Mouse (Mus musculus): ENCODE measurements around the gene Vangl2.
"Not testable (repeated sequence)": the region's sequence is repeated elsewhere in the genome, so short reads cannot be mapped to it uniquely, and the experiment has no call there.

Gene Vangl2

GRCm38 (mm10) chr1:172001665-172002064, 26.6 kb downstream of the Vangl2 start:
- DNase-seq (ENCODE audit: low spot score), result no peak

DNA sequence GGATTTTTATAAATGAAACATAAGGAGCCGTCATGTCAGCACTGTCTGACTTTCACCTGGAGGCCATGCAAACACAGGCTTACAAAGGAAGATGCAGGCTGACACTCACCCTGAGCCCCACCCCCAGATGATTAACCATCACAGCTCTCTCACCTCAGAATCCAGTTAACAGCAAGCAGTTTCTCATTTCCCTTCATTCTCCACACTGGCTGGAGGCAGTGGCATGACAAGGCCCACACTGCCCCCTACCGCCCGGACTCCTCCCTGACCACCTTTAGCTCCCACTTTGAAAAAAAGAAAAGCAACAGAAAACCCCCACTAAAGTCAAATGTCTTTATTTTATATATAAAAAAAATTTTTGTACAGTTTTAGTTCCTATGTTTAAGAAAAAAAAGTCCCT, 27.6 kb downstream of the Vangl2 start:
- DNase-seq (ENCODE audit: low spot score), result no peak

GRCm38 (mm10) chr1:171998820-171999597, 29.2 kb downstream of the Vangl2 start:
- no peak for DNase-seq (ENCODE audit: low spot score)

GRCm38 (mm10) chr1:171996701-171997100, 31.5 kb downstream of the Vangl2 start:
- no peak for DNase-seq (ENCODE audit: low spot score)

DNA sequence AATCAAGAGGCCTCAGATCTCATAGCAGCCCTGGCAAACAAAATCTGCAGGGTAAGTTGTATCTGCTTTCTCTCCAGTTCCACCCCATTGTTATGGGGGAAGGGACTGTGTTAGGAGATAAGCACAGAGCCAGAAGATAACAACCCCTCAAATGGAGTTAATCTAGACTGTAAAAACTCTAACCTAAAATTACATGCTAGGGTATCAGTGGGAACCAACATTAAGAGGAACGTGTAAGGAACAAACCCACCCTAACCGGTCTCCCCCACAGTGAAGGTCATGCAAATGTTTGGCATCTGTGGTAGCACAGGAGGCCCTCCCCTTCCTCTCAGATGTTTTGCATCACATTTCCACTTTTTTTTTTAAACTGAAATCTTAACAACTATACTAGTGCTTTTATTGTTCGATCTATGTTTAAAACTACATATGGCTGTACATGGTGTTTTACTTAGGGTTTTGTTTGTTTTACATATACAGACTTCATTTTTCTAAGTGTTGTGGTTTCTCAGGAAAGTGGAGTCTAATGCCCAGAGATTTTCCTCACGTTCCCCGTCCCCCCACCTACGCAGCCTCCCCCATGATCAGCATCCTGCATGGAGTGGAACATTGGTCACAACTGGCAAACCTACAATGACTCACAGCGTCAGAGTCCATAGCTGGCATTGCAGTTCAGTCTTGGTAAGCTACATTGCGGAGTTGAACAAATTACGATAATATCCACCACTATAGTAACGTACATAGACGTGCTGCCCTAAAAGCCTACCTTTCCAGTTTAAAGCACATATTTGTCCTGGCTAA, 33.1 kb downstream of the Vangl2 start:
- DNase-seq (ENCODE audit: low spot score), result no peak

GRCm38 (mm10) chr1:171994501-171994900, 33.7 kb downstream of the Vangl2 start:
- no peak for DNase-seq (ENCODE audit: low spot score)

DNA sequence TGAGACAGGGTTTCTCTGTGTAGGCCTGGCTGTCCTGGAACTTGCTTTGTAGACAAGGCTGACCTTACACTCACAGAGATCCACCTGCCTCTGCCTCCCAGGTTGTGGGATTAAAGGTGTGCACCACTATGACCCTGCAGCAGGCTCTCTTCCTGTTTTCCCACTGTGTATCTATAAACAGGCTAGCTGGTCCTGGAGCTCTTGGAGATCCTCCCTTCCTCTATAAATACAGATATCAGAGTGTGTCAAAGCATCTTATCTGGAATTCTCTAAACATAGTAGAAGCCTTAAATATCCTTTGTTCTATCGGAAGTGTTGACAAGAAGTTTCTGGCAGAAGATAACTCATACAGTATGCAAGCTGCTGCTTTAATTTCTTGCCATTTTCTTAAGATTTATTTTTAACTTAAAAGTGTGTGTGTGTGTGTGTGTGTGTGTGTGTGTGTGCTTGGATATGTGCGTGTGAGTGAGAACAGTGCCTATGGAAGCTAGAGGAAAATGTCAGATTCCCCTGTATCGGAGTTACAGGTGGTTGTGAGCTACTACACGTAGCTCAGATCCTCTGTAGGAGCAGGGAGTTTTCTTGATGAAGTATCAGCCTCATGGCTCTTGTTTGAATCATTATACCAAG, 35.2 kb downstream of the Vangl2 start:
- no peak for DNase-seq (ENCODE audit: low spot score)

GRCm38 (mm10) chr1:171991883-171992282, 36.4 kb downstream of the Vangl2 start:
- no peak for DNase-seq (ENCODE audit: low spot score)

- DNase-seq (ENCODE audit: low spot score), result no peak
Measured at GRCm38 (mm10) chr1:171984121-171984520, 44.1 kb downstream of the Vangl2 start.

DNA sequence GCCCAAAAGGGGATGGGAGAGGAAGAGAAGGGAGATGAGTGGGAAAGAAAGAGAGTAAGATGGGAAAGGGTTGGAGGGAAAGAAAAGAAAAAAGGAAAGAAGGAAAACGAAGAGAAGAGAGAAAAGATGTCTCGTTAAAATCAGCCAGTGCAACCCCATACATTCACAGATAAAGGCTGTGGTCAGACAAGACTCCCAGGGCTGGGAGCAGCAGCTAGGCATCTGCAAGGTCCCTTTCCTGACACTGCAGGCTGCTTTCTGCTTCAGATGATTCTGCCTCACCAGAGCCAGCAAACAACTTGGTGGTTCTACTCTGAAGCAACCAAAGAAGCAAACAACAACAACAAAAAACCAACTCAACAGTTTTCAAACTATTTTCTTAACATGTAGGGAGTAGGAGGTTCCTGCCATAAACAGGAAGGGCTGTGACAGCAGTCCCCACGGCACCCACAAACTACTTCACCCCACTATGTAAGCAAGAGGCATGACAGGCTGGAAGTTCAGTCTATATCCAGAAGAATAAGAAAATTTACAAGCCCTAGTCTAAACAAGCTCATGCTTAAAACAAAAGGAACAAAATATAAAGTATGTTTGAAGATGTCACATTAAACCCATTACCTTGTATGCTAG, 44.8 kb downstream of the Vangl2 start:
- DNase-seq (ENCODE audit: low spot score), result no peak

GRCm38 (mm10) chr1:171982740-171983139, 45.5 kb downstream of the Vangl2 start:
- DNase-seq (ENCODE audit: low spot score), result no peak

- no peak for DNase-seq (ENCODE audit: low spot score)
Measured at GRCm38 (mm10) chr1:171982170-171982569, 46.1 kb downstream of the Vangl2 start.

GRCm38 (mm10) chr1:171979969-171980730, 48.1 kb downstream of the Vangl2 start:
- DNase-seq (ENCODE audit: low spot score), result no peak

GRCm38 (mm10) chr1:171977891-171978290, 50.4 kb downstream of the Vangl2 start:
- DNase-seq (ENCODE audit: low spot score), result no peak

DNA sequence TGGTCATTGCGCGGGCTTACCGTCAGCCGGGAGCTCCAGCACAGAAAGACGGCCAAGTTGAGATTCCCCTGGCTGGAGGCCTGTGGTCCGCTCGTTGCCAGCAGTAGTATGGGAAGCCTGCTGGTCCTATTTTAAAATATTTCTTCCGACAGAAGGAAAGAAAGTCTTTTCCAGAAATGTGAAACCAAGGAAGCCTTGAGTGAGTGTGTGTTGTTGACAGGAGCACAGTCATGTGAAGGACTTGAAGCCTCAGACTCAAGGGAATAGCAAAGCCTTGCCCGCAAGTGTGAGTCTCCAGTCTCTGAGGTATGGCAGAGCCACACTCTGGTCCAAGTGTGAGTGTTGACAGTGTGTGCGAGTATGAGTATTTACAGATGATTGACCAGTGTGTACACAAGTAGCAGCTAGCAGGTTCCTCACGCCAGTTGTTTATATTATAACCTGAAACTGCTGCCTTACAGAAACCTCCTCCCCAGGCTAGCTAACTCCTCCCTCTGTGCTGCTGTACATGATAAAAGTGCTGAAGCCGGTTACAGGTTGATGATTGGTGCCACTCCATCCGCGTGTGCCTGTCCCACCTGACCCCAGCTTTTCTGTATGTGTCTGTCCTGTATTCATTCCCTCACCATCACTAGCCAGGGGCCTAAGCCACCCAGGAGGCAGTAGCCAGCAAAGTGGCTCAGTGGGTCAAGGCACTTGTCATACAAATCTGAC, 51.3 kb downstream of the Vangl2 start:
- DNase-seq (ENCODE audit: low spot score), result no peak

- no peak for DNase-seq (ENCODE audit: low spot score)
Measured at GRCm38 (mm10) chr1:171975831-171976230, 52.4 kb downstream of the Vangl2 start.

DNA sequence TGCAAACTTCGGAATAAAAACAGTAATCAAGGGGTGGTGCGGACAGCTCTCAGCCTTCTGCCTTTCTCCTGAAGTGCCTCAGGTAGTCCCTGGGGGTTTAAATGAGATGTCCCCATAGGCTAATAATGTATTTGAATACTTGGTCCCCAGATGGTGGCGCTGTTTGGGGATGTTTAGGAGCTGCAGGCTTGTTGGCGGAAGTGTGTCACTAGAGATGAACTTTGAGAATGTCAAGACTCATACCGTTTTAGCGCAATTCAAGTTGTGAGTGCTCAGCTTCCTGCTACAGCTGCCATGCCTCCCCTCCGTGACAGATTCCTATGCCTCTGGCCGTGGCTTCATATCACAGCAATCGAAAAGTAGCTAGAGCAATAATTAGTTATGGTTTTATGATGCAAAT, 52.9 kb downstream of the Vangl2 start:
- no peak for DNase-seq (ENCODE audit: low spot score)

DNA sequence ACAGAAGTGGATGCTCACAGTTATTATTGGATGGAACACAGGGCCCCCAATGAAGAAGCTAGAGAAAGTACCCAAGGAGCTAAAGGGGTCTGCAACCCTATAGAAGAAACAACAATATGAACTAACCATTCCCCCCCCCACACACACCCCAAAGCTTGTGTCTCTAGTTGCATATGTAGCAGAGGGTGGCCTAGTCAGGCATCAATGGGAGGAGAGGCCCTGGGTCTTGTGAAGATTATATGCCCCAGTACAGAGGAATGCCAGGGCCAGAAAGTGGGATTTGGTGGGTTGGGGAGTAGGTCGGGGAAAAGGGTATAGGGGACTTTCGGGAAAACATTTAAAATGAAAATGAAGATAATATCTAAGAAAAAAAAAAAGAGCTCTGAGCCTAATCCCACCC, 53.9 kb downstream of the Vangl2 start:
- DNase-seq (ENCODE audit: low spot score), result not testable (repeated sequence)

- no peak for DNase-seq (ENCODE audit: low spot score)
Measured at GRCm38 (mm10) chr1:171970854-171971586, 57.2 kb downstream of the Vangl2 start.

DNA sequence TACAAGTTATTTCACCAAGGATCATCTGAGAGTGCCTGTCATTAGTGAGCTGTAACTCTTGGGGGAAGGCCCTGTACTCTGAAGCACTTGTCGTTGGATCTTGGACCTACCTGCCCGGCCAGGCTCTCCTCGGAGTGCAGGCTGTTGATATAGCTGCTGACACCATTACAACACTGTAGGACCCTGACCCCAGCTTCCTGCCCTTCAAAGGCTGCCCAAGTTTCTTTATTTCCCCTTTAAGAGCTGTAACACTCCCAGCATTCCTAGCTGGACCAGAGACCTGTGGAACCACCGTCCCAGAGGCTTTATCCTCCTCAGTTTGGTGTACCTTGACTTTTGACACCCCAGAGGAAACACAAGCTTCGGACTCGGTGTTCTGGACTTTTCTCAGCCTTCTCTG, 59.0 kb downstream of the Vangl2 start:
- DNase-seq (ENCODE audit: low spot score), result no peak

All from urinary bladder, postnatal 25 days (tissue).